Mouse (Mus musculus) frontal cortex, postnatal 36 days (tissue): ENCODE data around the gene Gart.
"Not testable (repeated sequence)": the region's sequence is repeated elsewhere in the genome, so short reads cannot be mapped to it uniquely, and the experiment has no call there.

Experiments used
- DNase-seq, 2 experiments: peaks; one replicate each; pipeline ENCODE4 v3.0.0; 2022; ENCODE audit warnings: low spot score in 2 of 2

The Gart gene

GRCm38 (mm10) chr16:91648220-91648550 is 1.4 kb upstream of the Gart start:
- DNase-seq, result peak; percentile 53 to 68

GRCm38 (mm10) chr16:91647461-91648219 is 888 bp upstream of the Gart start, which contains the start of gene Son:
Gene Son, plus strand, starts transcription at chr16:91647506.
- DNase-seq, result peak; percentile 97

GRCm38 (mm10) chr16:91645995-91646602 is 653 bp downstream of the Gart start:
- DNase-seq, result no peak

- not testable (repeated sequence) for DNase-seq
Observed at GRCm38 (mm10) chr16:91645420-91645819, 1.3 kb downstream of the Gart start.

- DNase-seq, result no peak
Observed at GRCm38 (mm10) chr16:91644901-91645300, 1.9 kb downstream of the Gart start.

GRCm38 (mm10) chr16:91640171-91640570 is 6.6 kb downstream of the Gart start:
- DNase-seq, result no peak

GRCm38 (mm10) chr16:91639636-91640035 is 7.1 kb downstream of the Gart start:
- peak; percentile 28 to 46 for DNase-seq

GRCm38 (mm10) chr16:91639161-91639560 is 7.6 kb downstream of the Gart start:
- no peak for DNase-seq

- no peak for DNase-seq
Observed at GRCm38 (mm10) chr16:91633641-91634040, 13.1 kb downstream of the Gart start.

GRCm38 (mm10) chr16:91632940-91633339 is 13.8 kb downstream of the Gart start:
- DNase-seq, result no peak

GRCm38 (mm10) chr16:91632439-91632838 is 14.3 kb downstream of the Gart start:
- peak; percentile 24 to 31 for DNase-seq

- DNase-seq, result no peak
Observed at GRCm38 (mm10) chr16:91630584-91630983, 16.2 kb downstream of the Gart start.

- DNase-seq, result no peak
Observed at GRCm38 (mm10) chr16:91629749-91630148, 17.0 kb downstream of the Gart start.

GRCm38 (mm10) chr16:91628673-91629072 is 18.1 kb downstream of the Gart start:
- no peak for DNase-seq

- DNase-seq, result peak in 1 of 2 experiments; percentile 35
Observed at GRCm38 (mm10) chr16:91627831-91628230, 18.9 kb downstream of the Gart start.

GRCm38 (mm10) chr16:91623074-91623473 is 23.7 kb downstream of the Gart start:
- no peak for DNase-seq

GRCm38 (mm10) chr16:91620991-91621390 is 25.8 kb downstream of the Gart start:
- no peak for DNase-seq

- no peak for DNase-seq
Observed at GRCm38 (mm10) chr16:91620185-91620584, 26.6 kb downstream of the Gart start.

GRCm38 (mm10) chr16:91618511-91619501 is 27.9 kb downstream of the Gart start, which contains the start of gene Dnajc28:
Gene Dnajc28, minus strand, starts transcription at chr16:91619026.
- peak; percentile 83 to 84 for DNase-seq

- peak in 1 of 2 experiments; percentile 20 for DNase-seq
Observed at GRCm38 (mm10) chr16:91614552-91614951, 32.2 kb downstream of the Gart start.

GRCm38 (mm10) chr16:91612525-91612924 is 34.2 kb downstream of the Gart start:
- no peak for DNase-seq

GRCm38 (mm10) chr16:91611248-91611647 is 35.5 kb downstream of the Gart start:
- no peak for DNase-seq
